Mouse (Mus musculus) forebrain, embryonic 15.5 days (tissue): Measurements from ENCODE around the gene Sox15. TPM values are rescaled to one million over a fixed set of nuclear protein-coding genes. Genes with fewer than 3 reads are reported as not detected.
"Not testable (repeated sequence)": the region's sequence is repeated elsewhere in the genome, so short reads cannot be mapped to it uniquely, and the experiment has no call there.

Experiments
- ATAC-seq: fragments of 200-750 bp; cut with Nextera tagmentation; replicated peaks from 2 replicates; pipeline ENCODE4 v1.8.0; 2017; ENCODE audit warnings: mild to moderate bottlenecking, moderate TSS enrichment, moderate library complexity
- H3K27ac ChIP-seq: fragments of 300-500 bp; sonication (generic); replicated peaks from 2 replicates; pipeline ENCODE4 v1.5.1; 2015; ENCODE audit warnings: mild to moderate bottlenecking, inconsistent platforms
- H3K27me3 ChIP-seq: fragments of 300-500 bp; sonication (generic); 2 replicates; pipeline ENCODE4 v1.6.1; 2015; ENCODE audit warnings: inconsistent platforms
- H3K36me3 ChIP-seq: fragments of 300-500 bp; sonication (generic); 2 replicates; pipeline ENCODE4 v1.6.1; 2015; ENCODE audit warnings: mild to moderate bottlenecking, inconsistent platforms
- H3K4me1 ChIP-seq: fragments of 300-500 bp; sonication (generic); 2 replicates; pipeline ENCODE4 v1.6.1; 2015; ENCODE audit warnings: inconsistent platforms
- H3K4me2 ChIP-seq: fragments of 300-500 bp; sonication (generic); replicated peaks from 2 replicates; pipeline ENCODE4 v1.6.1; 2015; ENCODE audit warnings: mild to moderate bottlenecking, inconsistent platforms
- H3K4me3 ChIP-seq: fragments of 300-500 bp; sonication (generic); 2 replicates; pipeline ENCODE4 v1.5.1; 2015; ENCODE audit warnings: mild to moderate bottlenecking, inconsistent platforms
- H3K9ac ChIP-seq: fragments of 300-500 bp; sonication (generic); replicated peaks from 2 replicates; pipeline ENCODE4 v1.6.1; 2015; ENCODE audit warnings: mild to moderate bottlenecking, inconsistent platforms
- H3K9me3 ChIP-seq: fragments of 300-500 bp; sonication (generic); 2 replicates; pipeline ENCODE4 v1.6.1; 2016; ENCODE audit warnings: inconsistent platforms
- WGBS: fragments of 180-500 bp; shearing (Covaris S2); methylation state at CpG from one replicate; pipeline ENCODE4 v1.1.7; 2015; ENCODE audit warnings: mixed read lengths; 5-methylcytosine and 5-hydroxymethylcytosine counted together
- microRNA counts: library from miRNA; unstranded; fragments of <30 nt; microRNA quantifications from one replicate; lab custom pipeline; 2016
- microRNA-seq: library from miRNA; unstranded; fragments of <30 nt; microRNA quantifications from one replicate; pipeline ENCODE4, GENCODE M21; 2016
- polyA plus RNA-seq: library from polyadenylated mRNA; unstranded; fragments of >200 nt; fragmentation: Nextera tagmentation; extraction: Ambion mirVana; gene quantifications from 2 replicates; pipeline ENCODE4 v1.2.1, GENCODE M21; 2015

Sox15 gene
- polyA plus RNA-seq, 1 experiment from 2014 or later = not detected

DNA sequence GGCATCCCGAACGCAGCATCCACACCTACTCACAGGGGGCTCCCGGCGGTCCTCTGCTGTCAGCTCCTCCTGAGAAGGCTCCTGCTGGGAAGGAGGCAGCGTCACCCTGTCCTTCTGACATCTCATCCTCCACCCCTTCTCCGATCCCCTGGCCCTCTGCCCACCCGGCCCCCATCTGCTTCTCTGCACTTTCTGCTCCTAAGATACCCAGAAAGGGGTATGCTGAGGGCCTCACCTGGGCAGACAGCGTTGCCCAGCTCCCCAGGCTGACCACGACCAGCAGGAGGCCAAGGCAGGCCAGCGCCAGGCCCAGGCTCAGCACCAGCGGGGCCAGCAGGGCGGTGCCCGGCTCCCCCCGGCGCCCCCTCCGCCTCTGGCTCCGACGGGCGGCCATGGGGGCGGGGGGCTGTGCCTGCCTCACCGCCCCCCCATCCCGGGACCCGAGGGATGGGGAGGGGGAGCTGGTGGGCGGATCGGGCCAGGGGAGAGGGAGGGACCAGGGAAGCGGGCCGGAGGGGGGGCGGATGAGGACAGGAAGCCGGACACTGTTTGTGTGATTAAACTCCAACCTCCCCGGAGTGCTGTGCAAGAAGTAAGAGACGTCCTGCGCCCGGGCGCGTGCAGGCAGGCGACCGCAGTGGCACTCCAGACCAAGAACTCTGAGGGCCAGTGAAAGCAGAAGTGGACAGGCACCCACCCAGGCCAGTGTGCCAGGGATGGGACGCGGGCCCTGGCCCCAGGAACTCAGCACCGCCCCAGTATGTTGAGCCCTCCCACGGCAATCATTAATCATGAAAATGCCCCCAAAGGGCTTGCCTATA lies 40.5 kb downstream of the Sox15 start, which contains the start of the genes Tnfsf12 and Tnfsfm13:
Tnfsf12 (minus strand) TSS at position 489 of the 821 bp plus-strand sequence.
Tnfsfm13 (minus strand) TSS at position 738 of the 821 bp plus-strand sequence.
- H3K27ac ChIP-seq = no peak within 1 kb of the TSS
- peak within 1 kb of the TSS; percentile 46 for H3K4me3 ChIP-seq
- H3K4me1 ChIP-seq = peaks cover 12% of the 10 kb centered on the region
- no peaks in the 10 kb centered on the region for H3K9me3 ChIP-seq
- ATAC-seq = 0 out of 2 replicates have a peak, but pooled peaks have one; percentile 26
- under 1% methylated on average over 40 of the region's 41 CpGs for WGBS
- no peaks in the 10 kb centered on the region for H3K27me3 ChIP-seq
- peak within 1 kb of the TSS; percentile 92 for H3K4me2 ChIP-seq
- H3K36me3 ChIP-seq = no peaks in the 10 kb centered on the region
- peak within 1 kb of the TSS; percentile 61 for H3K9ac ChIP-seq

DNA sequence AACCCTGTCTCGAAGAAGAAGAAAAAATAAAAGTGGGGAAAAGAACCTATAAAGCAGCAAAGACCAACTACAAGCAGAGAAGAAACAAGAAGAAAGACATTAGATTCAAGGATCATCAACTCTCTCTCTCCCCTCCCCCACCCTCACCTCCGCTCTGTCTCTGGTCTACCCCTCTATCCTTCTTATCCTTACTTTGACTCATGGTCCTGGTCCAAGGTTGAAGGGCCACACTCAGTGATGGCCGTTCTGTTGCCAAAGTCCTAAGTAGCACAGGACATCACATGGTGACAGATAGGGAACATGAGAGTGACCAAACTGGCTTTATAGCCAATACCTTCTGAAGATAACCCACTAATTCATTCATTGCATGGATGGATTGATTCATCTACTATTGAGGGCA lies 42.3 kb downstream of the Sox15 start:
- Histone ChIP-seq H3K36me3 (no peaks in the 10 kb centered on the region), H3K27me3 (no peaks in the 10 kb centered on the region), H3K27ac (no peak overlapping the region), H3K4me2 (no peak overlapping the region), H3K9me3 (no peaks in the 10 kb centered on the region), H3K4me1 (peaks cover 12% of the 10 kb centered on the region), H3K9ac (no peak overlapping the region), H3K4me3 (no peak overlapping the region)
- WGBS = 88% methylated on average over 3 of the region's 3 CpGs
- no peak for ATAC-seq

DNA sequence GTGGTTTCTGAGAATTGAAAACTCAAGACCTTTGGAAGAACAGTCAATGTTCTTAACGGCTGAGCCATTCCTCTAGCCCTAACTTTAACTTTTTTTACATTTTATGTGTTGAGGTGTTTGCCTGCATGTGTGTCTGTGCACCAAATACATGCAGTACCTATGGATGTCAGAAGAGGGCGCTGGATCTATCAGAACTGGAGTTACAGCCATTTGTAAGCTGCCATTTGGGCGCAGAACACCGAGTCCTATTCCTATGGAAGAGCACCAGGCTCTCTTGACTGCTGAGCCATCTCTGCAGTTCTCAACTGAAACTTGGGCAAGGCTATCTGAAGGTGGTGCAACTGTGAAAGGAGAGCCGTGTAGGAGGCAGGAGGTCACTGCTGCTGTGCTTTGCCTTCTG lies 43.5 kb downstream of the Sox15 start:
- H3K4me2 ChIP-seq = no peak overlapping the region
- ATAC-seq = no peak
- 77% methylated on average over 5 of the region's 5 CpGs for WGBS
- H3K27me3 ChIP-seq = no peaks in the 10 kb centered on the region
- no peaks in the 10 kb centered on the region for H3K36me3 ChIP-seq
- H3K4me3 ChIP-seq = no peak overlapping the region
- H3K4me1 ChIP-seq = peaks cover 12% of the 10 kb centered on the region
- H3K9ac ChIP-seq = no peak overlapping the region
- no peaks in the 10 kb centered on the region for H3K9me3 ChIP-seq
- no peak overlapping the region for H3K27ac ChIP-seq

DNA sequence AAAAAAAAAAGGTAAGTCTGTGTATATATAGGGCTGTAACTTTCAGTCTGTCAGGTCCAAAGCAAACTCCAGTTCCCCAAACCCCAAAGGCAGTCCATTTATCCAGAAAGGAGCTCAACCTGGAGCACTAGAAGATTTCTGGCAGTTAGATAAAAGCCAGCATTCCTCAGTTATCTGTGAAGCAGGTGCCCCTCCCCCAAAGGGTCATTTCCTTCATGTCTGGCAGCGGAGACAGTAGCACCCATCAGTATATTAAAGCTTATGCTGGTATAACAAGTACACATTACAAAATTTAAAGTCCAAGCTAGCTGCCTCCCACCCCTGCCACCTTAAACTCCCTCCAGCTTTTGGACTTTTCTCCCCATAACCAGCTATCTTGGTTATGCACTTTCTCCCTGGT lies 44.5 kb downstream of the Sox15 start:
- no peak overlapping the region for H3K9ac ChIP-seq
- 86% methylated on average over 1 of the region's 1 CpGs for WGBS
- H3K4me1 ChIP-seq = peaks cover 12% of the 10 kb centered on the region
- ATAC-seq = no peak
- H3K27me3 ChIP-seq = no peaks in the 10 kb centered on the region
- H3K4me3 ChIP-seq = no peak overlapping the region
- H3K27ac ChIP-seq = no peak overlapping the region
- no peaks in the 10 kb centered on the region for H3K36me3 ChIP-seq
- no peak overlapping the region for H3K4me2 ChIP-seq
- no peaks in the 10 kb centered on the region for H3K9me3 ChIP-seq

DNA sequence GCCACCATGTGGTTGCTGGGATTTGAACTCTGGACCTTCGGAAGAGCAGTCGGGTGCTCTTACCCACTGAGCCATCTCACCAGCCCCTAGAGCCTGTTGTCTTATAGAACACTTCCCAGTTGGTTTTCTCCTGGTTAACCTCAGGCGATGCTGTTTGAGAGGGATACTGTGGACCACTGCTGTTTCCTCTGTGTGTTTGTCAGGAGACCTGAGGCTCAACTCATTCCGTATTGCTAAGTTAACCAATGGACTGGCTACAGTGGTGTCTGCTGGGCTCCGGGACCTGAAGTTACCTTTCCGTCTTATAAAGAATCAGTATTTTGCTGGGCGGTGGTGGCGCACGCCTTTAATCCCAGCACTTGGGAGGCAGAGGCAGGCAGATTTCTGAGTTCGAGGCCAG lies 47.8 kb downstream of the Sox15 start:
- not testable (repeated sequence) for H3K27me3 ChIP-seq, H3K9me3 ChIP-seq, H3K4me1 ChIP-seq, H3K4me3 ChIP-seq, H3K4me2 ChIP-seq, H3K27ac ChIP-seq, H3K36me3 ChIP-seq, ATAC-seq, H3K9ac ChIP-seq
- WGBS = 91% methylated on average over 10 of the region's 10 CpGs

DNA sequence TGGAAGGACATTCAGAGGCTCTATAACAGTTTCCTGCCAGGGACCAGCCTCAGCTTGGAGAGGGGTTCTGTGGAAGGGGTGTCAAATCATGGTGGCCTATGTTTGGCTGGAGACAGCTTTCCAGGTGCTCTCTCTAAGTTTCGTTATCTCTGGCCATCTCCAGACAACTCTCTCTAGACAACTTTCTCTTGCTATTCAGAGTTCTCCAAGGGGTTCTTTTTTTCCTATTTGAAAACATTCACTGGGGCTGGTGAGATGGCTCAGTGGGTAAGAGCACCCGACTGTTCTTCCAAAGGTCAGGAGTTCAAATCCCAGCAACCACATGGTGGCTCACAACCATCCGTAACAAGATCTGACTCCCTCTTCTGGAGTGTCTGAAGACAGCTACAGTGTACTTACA lies 48.3 kb downstream of the Sox15 start:
- ATAC-seq = not testable (repeated sequence)
- 68% methylated on average over 3 of the region's 3 CpGs for WGBS

DNA sequence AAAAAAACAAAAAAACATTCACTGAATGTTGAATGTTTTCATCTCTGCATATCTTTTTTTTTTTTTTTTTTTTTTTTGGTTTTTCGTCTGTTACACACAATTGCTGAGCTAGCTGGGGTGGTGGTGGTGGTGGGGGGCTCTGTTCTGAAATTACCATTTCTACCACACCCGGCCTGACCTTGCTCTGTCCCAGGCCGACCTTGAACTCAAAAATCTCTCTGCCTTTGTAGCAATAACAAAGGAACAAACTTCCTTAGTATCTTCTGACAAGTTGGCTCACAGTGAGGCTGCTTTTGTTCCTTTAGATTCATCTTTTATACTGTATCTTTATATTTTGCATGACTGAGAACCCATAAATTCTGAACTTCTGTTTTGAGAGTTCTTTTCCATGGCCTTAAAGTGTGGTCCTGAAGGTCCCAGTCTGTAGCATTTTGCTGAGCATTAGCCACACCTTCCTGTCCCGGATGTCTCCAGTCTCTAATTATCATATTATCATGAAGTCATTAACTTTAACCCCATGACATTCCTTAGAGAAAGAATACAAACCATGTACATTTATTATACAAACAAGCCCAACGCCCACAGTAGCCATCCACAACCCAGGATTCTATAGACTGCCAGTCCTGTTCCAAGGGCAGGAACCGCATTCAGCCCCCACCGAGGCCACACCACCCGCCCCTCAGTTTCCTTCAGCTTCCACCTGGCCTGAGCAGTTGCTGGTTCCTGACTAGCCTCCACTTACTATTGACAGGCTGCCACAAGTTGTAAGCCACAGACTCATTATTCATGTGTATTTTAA lies 48.9 kb downstream of the Sox15 start:
- Histone ChIP-seq H3K9me3 (no peaks in the 10 kb centered on the region), H3K9ac (no peak overlapping the region), H3K4me3 (no peak overlapping the region), H3K4me1 (0 out of 2 replicates have a peak, but pooled peaks cover 4% of the 10 kb centered on the region), H3K27me3 (no peaks in the 10 kb centered on the region), H3K4me2 (no peak overlapping the region), H3K36me3 (no peaks in the 10 kb centered on the region), H3K27ac (no peak overlapping the region)
- WGBS = 66% methylated on average over 8 of the region's 8 CpGs
- no peak for ATAC-seq

More for the DNA sequence above, 48.3 kb downstream of the Sox15 start:
- not testable (repeated sequence) for H3K4me1 ChIP-seq, H3K4me3 ChIP-seq, H3K27me3 ChIP-seq, H3K4me2 ChIP-seq, H3K27ac ChIP-seq, H3K9ac ChIP-seq, H3K9me3 ChIP-seq, H3K36me3 ChIP-seq

DNA sequence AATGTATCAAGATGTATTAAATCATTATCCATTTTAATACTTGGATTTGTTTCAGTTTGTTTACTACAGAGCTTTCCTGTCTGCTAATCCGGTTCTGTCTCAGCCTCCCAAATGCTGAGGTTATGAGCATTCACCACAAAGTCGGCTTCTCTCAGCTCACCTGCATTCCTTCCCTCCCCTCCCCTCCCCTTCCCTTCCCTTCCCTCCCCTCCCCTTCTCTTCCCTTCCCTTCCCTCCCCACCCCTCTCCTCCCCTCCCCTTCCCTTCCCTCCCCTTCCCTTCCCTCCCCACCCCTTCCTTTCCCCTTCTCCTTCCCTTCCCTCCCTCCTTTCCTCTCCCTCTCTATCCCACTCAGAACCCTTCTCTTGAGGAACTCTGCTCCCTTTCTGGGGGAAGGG lies 49.5 kb downstream of the Sox15 start:
- 0 out of 2 replicates have a peak, but pooled peaks cover 4% of the 10 kb centered on the region for H3K4me1 ChIP-seq
- WGBS = 52% methylated on average over 2 of the region's 2 CpGs
- H3K9me3 ChIP-seq = no peaks in the 10 kb centered on the region
- H3K36me3 ChIP-seq = no peaks in the 10 kb centered on the region
- no peak overlapping the region for H3K4me3 ChIP-seq
- H3K4me2 ChIP-seq = no peak overlapping the region
- ATAC-seq = no peak
- H3K27ac ChIP-seq = no peak overlapping the region
- H3K27me3 ChIP-seq = no peaks in the 10 kb centered on the region
- H3K9ac ChIP-seq = no peak overlapping the region

MicroRNA genes within 50 kb of the gene (microRNA counts, 519-probe panel; counts per million panel counts)
- microRNA mmu-miR-1934 (lab: Ali Mortazavi, UCI) (not detected), microRNA mmu-miR-467f (lab: Ali Mortazavi, UCI) (2,287 counts per million, percentile 42 among the panel's probes with 10 or more counts)

Small RNAs within 50 kb of the gene (microRNA-seq; reads per million reads assigned to microRNA genes)
- gene Mir1934 = 3.7 reads per million, percentile 12 among the genes with 10 or more reads in this experiment
- not detected for gene Mir467f

Other genes starting within 250 kb of the Sox15 start
- gene Kdm6b, start 241.6 kb upstream of the Sox15 start, polyA plus RNA-seq = 56.6 and 58.9 TPM in 2 replicates
- gene Dnah2, start 106.2 kb upstream of the Sox15 start, polyA plus RNA-seq = 2.7 and 3.1 TPM in 2 replicates
- 107 and 114 TPM in 2 replicates for gene Efnb3, start 95.1 kb upstream of the Sox15 start, polyA plus RNA-seq
- gene Wrap53, start 75.1 kb upstream of the Sox15 start, polyA plus RNA-seq = 26.3 and 27.2 TPM in 2 replicates
- gene Trp53, start 75.0 kb upstream of the Sox15 start, polyA plus RNA-seq = 112 and 115 TPM in 2 replicates
- 22.2 and 25.9 TPM in 2 replicates for gene Atp1b2, start 49.4 kb upstream of the Sox15 start, polyA plus RNA-seq
- not detected in 2 replicates for gene Shbg, start 37.4 kb upstream of the Sox15 start, polyA plus RNA-seq
- 22.9 and 25.2 TPM in 2 replicates for gene Sat2, start 33.3 kb upstream of the Sox15 start, polyA plus RNA-seq
- 41.0 and 46.1 TPM in 2 replicates for gene Fxr2, start 22.3 kb upstream of the Sox15 start, polyA plus RNA-seq
- gene Mpdu1, start 7.3 kb downstream of the Sox15 start, polyA plus RNA-seq = 89.1 and 91.0 TPM in 2 replicates
- gene Cd68, start 10.8 kb downstream of the Sox15 start, polyA plus RNA-seq = 6.7 and 7.7 TPM in 2 replicates
- gene Eif4a1, start 17.1 kb downstream of the Sox15 start, polyA plus RNA-seq = 547 and 583 TPM in 2 replicates
- gene Senp3, start 26.8 kb downstream of the Sox15 start, polyA plus RNA-seq = 89.2 and 102 TPM in 2 replicates
- 0.38 TPM in 1 of 2 replicates, not detected in the other for gene Tnfsf13, start 30.5 kb downstream of the Sox15 start, polyA plus RNA-seq
- gene Tnfsf12, start 40.5 kb downstream of the Sox15 start, polyA plus RNA-seq = 1.6 TPM in 2 replicates
- 1.0 and 1.1 TPM in 2 replicates for gene Tnfsfm13, start 40.8 kb downstream of the Sox15 start, polyA plus RNA-seq
- 17.5 and 19.2 TPM in 2 replicates for gene Polr2a, start 103.3 kb downstream of the Sox15 start, polyA plus RNA-seq
- gene Slc35g3, start 106.7 kb downstream of the Sox15 start, polyA plus RNA-seq = 0.28 and 0.56 TPM in 2 replicates
- gene Zbtb4, start 110.6 kb downstream of the Sox15 start, polyA plus RNA-seq = 2.8 and 3.2 TPM in 2 replicates
- gene Chrnb1, start 140.6 kb downstream of the Sox15 start, polyA plus RNA-seq = 1.2 and 1.4 TPM in 2 replicates
- gene Fgf11, start 146.5 kb downstream of the Sox15 start, polyA plus RNA-seq = 6.2 and 6.7 TPM in 2 replicates
- 0.61 and 0.98 TPM in 2 replicates for gene Tmem102, start 150.3 kb downstream of the Sox15 start, polyA plus RNA-seq
- not detected in 2 replicates for gene Gm39566, start 160.0 kb downstream of the Sox15 start, polyA plus RNA-seq
- gene Spem2, start 163.2 kb downstream of the Sox15 start, polyA plus RNA-seq = not detected in 2 replicates
- gene Spem1, start 166.9 kb downstream of the Sox15 start, polyA plus RNA-seq = 0.33 and 0.36 TPM in 2 replicates
- 20.9 and 21.3 TPM in 2 replicates for gene Nlgn2, start 182.5 kb downstream of the Sox15 start, polyA plus RNA-seq
- 333 and 335 TPM in 2 replicates for gene Tmem256, start 183.2 kb downstream of the Sox15 start, polyA plus RNA-seq
- gene Plscr3, start 191.1 kb downstream of the Sox15 start, polyA plus RNA-seq = 51.0 and 51.2 TPM in 2 replicates
- 0.27 and 0.36 TPM in 2 replicates for gene Tnk1, start 203.4 kb downstream of the Sox15 start, polyA plus RNA-seq
- not detected in 2 replicates for gene Tmem95, start 222.7 kb downstream of the Sox15 start, polyA plus RNA-seq
- 1.2 and 1.3 TPM in 2 replicates for gene Kctd11, start 226.1 kb downstream of the Sox15 start, polyA plus RNA-seq
- 0.48 and 0.51 TPM in 2 replicates for gene Acap1, start 240.2 kb downstream of the Sox15 start, polyA plus RNA-seq
- 19.9 and 20.7 TPM in 2 replicates for gene 2810408A11Rik, start 245.7 kb downstream of the Sox15 start, polyA plus RNA-seq
- gene Neurl4, start 245.8 kb downstream of the Sox15 start, polyA plus RNA-seq = 18.5 and 23.0 TPM in 2 replicates